Mouse (Mus musculus) heart, postnatal 14 days (tissue): ENCODE data around the gene Hs3st1. TPM values are rescaled to one million over a fixed set of nuclear protein-coding genes. Genes with fewer than 3 reads are reported as not detected.

Experiments used
- DNase-seq, 2 experiments: peaks; one replicate each; pipeline ENCODE4 v3.0.0; 2021 to 2022
- intact Hi-C: fragments of 180-260 bp; cut with DNase I; formaldehyde crosslinking; loops from one replicate; pipeline ENCODE4 v1.15.1; 2025
- total RNA-seq, 2 experiments: library from RNA; stranded (reverse); gene quantifications; 2 replicates each; pipeline ENCODE4 v1.2.3; 2021

Gene Hs3st1
- total RNA-seq, 2 experiments from 2014 or later, result 8.1 to 11.2 TPM

- intact Hi-C loops, result no loop called here
- DNase-seq, result no peak
These were observed 141.7 kb downstream of the Hs3st1 start for GRCm38 (mm10) chr5:39613534-39613933.

GRCm38 (mm10) chr5:39612240-39612639, 143.0 kb downstream of the Hs3st1 start:
- intact Hi-C loops, result no loop called here
- DNase-seq, result no peak

- no peak for DNase-seq
- intact Hi-C loops, result no loop called here
These were observed 147.0 kb downstream of the Hs3st1 start for GRCm38 (mm10) chr5:39608260-39608659.

- no peak for DNase-seq
- intact Hi-C loops, result no loop called here
These were observed 160.5 kb downstream of the Hs3st1 start for GRCm38 (mm10) chr5:39594737-39595136.
